Mouse (Mus musculus): ENCODE measurements around the gene D6Ertd527e.

D6Ertd527e gene

GRCm38 (mm10) chr6:87104123-87104796 lies at the start of gene D6Ertd527e:
Gene D6Ertd527e, plus strand, starts transcription at chr6:87104746.
- no peak for DNase-seq (ENCODE audit: low read depth, low spot score)

- DNase-seq (ENCODE audit: low read depth, low spot score): peak; percentile 24
Measured at GRCm38 (mm10) chr6:87059754-87060153, 44.8 kb upstream of the D6Ertd527e start.

- no peak for DNase-seq (ENCODE audit: low read depth, low spot score)
Measured at GRCm38 (mm10) chr6:87063586-87063985, 41.0 kb upstream of the D6Ertd527e start.

GRCm38 (mm10) chr6:87068209-87068608 lies 36.3 kb upstream of the D6Ertd527e start:
- peak; percentile 27 for DNase-seq (ENCODE audit: low read depth, low spot score)

- no peak for DNase-seq (ENCODE audit: low read depth, low spot score)
Measured at GRCm38 (mm10) chr6:87069195-87069900, 35.2 kb upstream of the D6Ertd527e start.

- no peak for DNase-seq (ENCODE audit: low read depth, low spot score)
Measured at GRCm38 (mm10) chr6:87070641-87071040, 33.9 kb upstream of the D6Ertd527e start.

- DNase-seq (ENCODE audit: low read depth, low spot score): no peak
Measured at GRCm38 (mm10) chr6:87072759-87073158, 31.8 kb upstream of the D6Ertd527e start.

- DNase-seq (ENCODE audit: low read depth, low spot score): peak; percentile 88
Measured at GRCm38 (mm10) chr6:87075092-87075685, 29.4 kb upstream of the D6Ertd527e start.

- no peak for DNase-seq (ENCODE audit: low read depth, low spot score)
Measured at GRCm38 (mm10) chr6:87079457-87079856, 25.1 kb upstream of the D6Ertd527e start.

GRCm38 (mm10) chr6:87085026-87085425 lies 19.5 kb upstream of the D6Ertd527e start:
- DNase-seq (ENCODE audit: low read depth, low spot score): no peak

GRCm38 (mm10) chr6:87088356-87088755 lies 16.2 kb upstream of the D6Ertd527e start:
- no peak for DNase-seq (ENCODE audit: low read depth, low spot score)

- DNase-seq (ENCODE audit: low read depth, low spot score): no peak
Measured at GRCm38 (mm10) chr6:87090877-87091276, 13.7 kb upstream of the D6Ertd527e start.

- no peak for DNase-seq (ENCODE audit: low read depth, low spot score)
Measured at GRCm38 (mm10) chr6:87092476-87092875, 12.1 kb upstream of the D6Ertd527e start.

- DNase-seq (ENCODE audit: low read depth, low spot score): peak; percentile 62
Measured at GRCm38 (mm10) chr6:87093631-87094030, 10.9 kb upstream of the D6Ertd527e start.

- DNase-seq (ENCODE audit: low read depth, low spot score): no peak
Measured at GRCm38 (mm10) chr6:87099261-87099660, 5.3 kb upstream of the D6Ertd527e start.

- DNase-seq (ENCODE audit: low read depth, low spot score): no peak
Measured at GRCm38 (mm10) chr6:87099671-87100296, 4.8 kb upstream of the D6Ertd527e start.

- DNase-seq (ENCODE audit: low read depth, low spot score): no peak
Measured at GRCm38 (mm10) chr6:87100297-87101020, 4.1 kb upstream of the D6Ertd527e start.

GRCm38 (mm10) chr6:87101281-87101954 lies 3.1 kb upstream of the D6Ertd527e start:
- peak; percentile 79 for DNase-seq (ENCODE audit: low read depth, low spot score)

- no peak for DNase-seq (ENCODE audit: low read depth, low spot score)
Measured at GRCm38 (mm10) chr6:87101955-87102353, 2.6 kb upstream of the D6Ertd527e start.

GRCm38 (mm10) chr6:87102421-87102911 lies 2.1 kb upstream of the D6Ertd527e start:
- no peak for DNase-seq (ENCODE audit: low read depth, low spot score)

- DNase-seq (ENCODE audit: low read depth, low spot score): no peak
Measured at GRCm38 (mm10) chr6:87103314-87103713, 1.2 kb upstream of the D6Ertd527e start.

All from A20 (cell line).